Mouse (Mus musculus) neural tube, embryonic 12.5 days (tissue): ENCODE data around the gene Prx. TPM values are rescaled to one million over a fixed set of nuclear protein-coding genes. Genes with fewer than 3 reads are reported as not detected.
A peak's percentile ranks its signal among the peaks of the same experiment; 100 is the strongest.
"Not testable (repeated sequence)": the region's sequence is repeated elsewhere in the genome, so short reads cannot be mapped to it uniquely, and the experiment has no call there.

Source experiments
- ATAC-seq: fragments of 200-750 bp; cut with Nextera tagmentation; 2 replicates; pipeline ENCODE4 v1.8.0; 2017; ENCODE audit warnings: low read depth, mild to moderate bottlenecking, moderate TSS enrichment, moderate library complexity; ENCODE audit not compliant: low FRiP score
- H3K27ac ChIP-seq: fragments of 300-500 bp; sonication (generic); 2 replicates; pipeline ENCODE4 v1.5.1; 2016
- H3K27me3 ChIP-seq: fragments of 300-500 bp; sonication (generic); replicated peaks from 2 replicates; pipeline ENCODE4 v1.6.1; 2016; ENCODE audit warnings: mild to moderate bottlenecking
- H3K36me3 ChIP-seq: fragments of 300-500 bp; sonication (generic); 2 replicates; pipeline ENCODE4 v1.6.1; 2016; ENCODE audit warnings: mild to moderate bottlenecking
- H3K4me1 ChIP-seq: fragments of 300-500 bp; sonication (generic); 2 replicates; pipeline ENCODE4 v1.6.1; 2016
- H3K4me2 ChIP-seq: fragments of 300-500 bp; sonication (generic); replicated peaks from 2 replicates; pipeline ENCODE4 v1.6.1; 2016; ENCODE audit warnings: mild to moderate bottlenecking
- H3K4me3 ChIP-seq: fragments of 300-500 bp; sonication (generic); 2 replicates; pipeline ENCODE4 v1.5.1; 2016
- H3K9ac ChIP-seq: fragments of 300-500 bp; sonication (generic); 2 replicates; pipeline ENCODE4 v1.6.1; 2016; ENCODE audit warnings: mild to moderate bottlenecking
- H3K9me3 ChIP-seq: fragments of 300-500 bp; sonication (generic); 2 replicates; pipeline ENCODE4 v1.6.1; 2016; ENCODE audit warnings: mild to moderate bottlenecking
- whole genome bisulfite sequencing: fragments of 180-500 bp; shearing (Covaris S2); methylation state at CpG from one replicate; pipeline ENCODE4 v1.1.7; 2016; 5-methylcytosine and 5-hydroxymethylcytosine counted together
- polyA plus RNA-seq: library from polyadenylated mRNA; unstranded; fragments of >200 nt; fragmentation: Nextera tagmentation; extraction: Ambion mirVana; gene quantifications from 2 replicates; pipeline ENCODE4 v1.2.1, GENCODE M21; 2016

Prx gene
- polyA plus RNA-seq, 1 experiment from 2014 or later: 2.8 TPM

DNA sequence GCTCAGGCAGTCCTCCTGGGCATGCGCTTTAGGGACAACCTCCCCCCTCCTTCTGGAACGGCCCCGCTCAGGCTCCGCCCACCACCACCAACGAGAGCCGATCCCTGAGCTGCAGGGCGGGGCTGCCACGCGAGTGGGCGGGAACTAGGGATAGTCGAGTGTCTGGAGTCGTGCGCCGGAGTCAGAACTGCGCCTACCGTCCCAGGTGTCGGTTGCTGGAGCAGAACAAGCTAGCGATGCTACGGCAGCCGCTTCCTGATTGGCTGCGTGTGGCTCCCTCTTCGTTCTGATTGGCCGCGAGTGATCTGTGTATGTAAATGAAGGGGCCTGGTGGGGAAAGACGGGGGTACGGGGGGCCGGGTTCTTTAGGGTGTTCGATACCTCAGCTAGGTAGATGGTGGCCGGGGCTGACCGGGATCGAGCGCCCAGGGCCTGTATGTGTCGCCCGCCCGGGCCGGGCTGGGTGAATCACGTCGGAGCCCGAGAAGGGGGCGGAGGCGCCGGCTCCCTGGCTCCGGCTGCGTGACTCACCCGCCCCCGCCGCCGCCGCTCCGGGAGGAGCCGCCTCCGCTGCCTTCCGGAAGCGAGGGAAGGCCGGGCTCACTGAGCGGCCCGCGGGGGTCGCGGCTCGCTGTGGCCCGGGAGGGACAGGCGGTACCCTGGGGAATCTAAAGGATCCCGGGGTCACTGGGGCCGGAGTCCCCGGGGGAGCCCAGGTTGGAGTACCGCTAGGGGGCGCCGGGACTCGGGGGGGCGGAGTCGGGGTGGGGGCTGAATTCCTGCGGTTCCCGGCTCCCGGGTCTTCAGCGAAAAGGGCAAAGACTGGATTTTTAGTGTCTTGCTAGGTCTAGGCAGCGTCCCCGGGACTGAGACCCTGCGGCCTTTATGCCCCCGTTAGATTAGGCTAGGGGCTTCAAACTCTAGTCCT, 12.1 kb upstream of the Prx start, which contains the start of gene Sertad1:
TSS of gene Sertad1 (plus strand) at position 141 of the 928 bp plus-strand sequence.
- peak; percentile 96 for ATAC-seq
- H3K4me1 ChIP-seq: peaks cover 24% of the 10 kb centered on the region
- H3K36me3 ChIP-seq: no peaks in the 10 kb centered on the region
- H3K27ac ChIP-seq: peak within 1 kb of the TSS; percentile 85
- H3K4me2 ChIP-seq: peak within 1 kb of the TSS; percentile 63
- H3K9ac ChIP-seq: peak within 1 kb of the TSS; percentile 79
- no peaks in the 10 kb centered on the region for H3K27me3 ChIP-seq
- H3K4me3 ChIP-seq: peak within 1 kb of the TSS; percentile 77
- under 1% methylated on average over 80 of the region's 80 CpGs for WGBS
- no peaks in the 10 kb centered on the region for H3K9me3 ChIP-seq

GRCm38 (mm10) chr7:27487740-27488268, 11.3 kb upstream of the Prx start:
- Histone ChIP-seq H3K27me3 (no peaks in the 10 kb centered on the region), H3K4me3 (peak overlapping the region; percentile 77), H3K4me1 (peaks cover 24% of the 10 kb centered on the region), H3K4me2 (peak overlapping the region; percentile 63), H3K9me3 (no peaks in the 10 kb centered on the region), H3K36me3 (no peaks in the 10 kb centered on the region), H3K27ac (no peak overlapping the region), H3K9ac (peak overlapping the region; percentile 79)
- WGBS: under 1% methylated on average over 13 of the region's 13 CpGs
- peak; percentile 2; the same call in 1 of the 2 replicates for ATAC-seq

DNA sequence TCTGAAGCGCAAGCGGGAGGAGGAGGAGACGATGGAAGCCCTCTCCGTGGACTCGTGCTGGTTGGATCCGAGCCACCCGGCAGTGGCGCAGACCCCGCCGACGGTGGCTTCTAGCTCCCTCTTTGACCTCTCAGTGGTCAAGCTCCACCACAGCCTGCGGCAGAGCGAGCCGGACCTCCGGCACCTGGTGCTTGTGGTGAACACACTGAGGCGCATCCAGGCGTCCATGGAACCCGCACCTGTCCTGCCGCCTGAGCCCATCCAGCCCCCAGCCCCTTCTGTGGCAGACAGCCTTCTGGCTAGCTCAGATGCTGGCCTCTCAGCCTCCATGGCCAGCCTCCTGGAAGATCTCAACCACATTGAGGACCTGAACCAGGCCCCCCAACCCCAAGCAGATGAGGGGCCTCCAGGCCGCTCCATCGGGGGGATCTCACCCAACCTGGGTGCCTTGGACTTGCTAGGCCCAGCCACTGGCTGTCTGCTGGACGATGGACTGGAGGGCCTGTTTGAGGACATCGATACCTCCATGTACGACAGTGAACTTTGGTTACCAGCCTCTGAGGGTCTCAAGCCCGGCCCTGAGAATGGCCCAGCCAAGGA, 9.8 kb upstream of the Prx start:
- ATAC-seq: no peak
- H3K36me3 ChIP-seq: no peaks in the 10 kb centered on the region
- H3K27ac ChIP-seq: no peak overlapping the region
- 92% methylated on average over 25 of the region's 25 CpGs for WGBS
- no peak overlapping the region for H3K4me3 ChIP-seq
- no peaks in the 10 kb centered on the region for H3K9me3 ChIP-seq
- H3K4me2 ChIP-seq: no peak overlapping the region
- H3K9ac ChIP-seq: no peak overlapping the region
- no peaks in the 10 kb centered on the region for H3K27me3 ChIP-seq
- H3K4me1 ChIP-seq: peaks cover 24% of the 10 kb centered on the region

DNA sequence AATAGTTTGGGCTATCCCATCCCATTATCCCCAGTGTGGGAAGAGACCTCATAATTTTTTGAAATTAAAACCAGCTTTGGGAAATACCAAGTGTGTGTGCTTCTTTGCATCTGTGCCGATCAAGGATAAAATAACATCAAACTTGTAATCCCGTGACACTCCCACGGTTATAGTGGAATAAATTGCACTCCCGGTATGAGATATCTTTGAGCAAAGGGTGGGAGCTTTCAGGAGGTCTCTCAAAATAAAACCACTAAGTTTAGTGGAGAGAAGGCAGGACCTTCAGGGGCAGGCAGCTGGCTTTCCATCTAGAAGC, 8.9 kb upstream of the Prx start:
- peak overlapping the region; percentile 67 for H3K9ac ChIP-seq
- no peaks in the 10 kb centered on the region for H3K27me3 ChIP-seq
- H3K4me1 ChIP-seq: peaks cover 24% of the 10 kb centered on the region
- no peaks in the 10 kb centered on the region for H3K9me3 ChIP-seq
- H3K4me3 ChIP-seq: 0 out of 2 replicates have a peak overlapping the region, but pooled peaks have one; percentile 34
- H3K27ac ChIP-seq: no peak overlapping the region
- WGBS: 46% methylated on average over 4 of the region's 4 CpGs
- H3K36me3 ChIP-seq: no peaks in the 10 kb centered on the region
- ATAC-seq: no peak
- peak overlapping the region; percentile 67 for H3K4me2 ChIP-seq

- Histone ChIP-seq H3K4me3 (peak overlapping the region; percentile 34), H3K9ac (peak overlapping the region; percentile 67), H3K4me2 (peak overlapping the region; percentile 67), H3K27ac (peak overlapping the region; percentile 37; the same call in 1 of the 2 replicates), H3K36me3 (no peaks in the 10 kb centered on the region), H3K4me1 (peaks cover 24% of the 10 kb centered on the region), H3K9me3 (no peaks in the 10 kb centered on the region), H3K27me3 (no peaks in the 10 kb centered on the region)
- no peak for ATAC-seq
- 2% methylated on average over 32 of the region's 33 CpGs for WGBS
Observed at GRCm38 (mm10) chr7:27490543-27491329, 8.4 kb upstream of the Prx start.

GRCm38 (mm10) chr7:27491856-27492255, 7.3 kb upstream of the Prx start:
- H3K4me1 ChIP-seq: peaks cover 22% of the 10 kb centered on the region
- H3K9me3 ChIP-seq: no peaks in the 10 kb centered on the region
- ATAC-seq: no peak
- no peaks in the 10 kb centered on the region for H3K27me3 ChIP-seq
- no peak overlapping the region for H3K4me2 ChIP-seq
- H3K4me3 ChIP-seq: no peak overlapping the region
- H3K9ac ChIP-seq: no peak overlapping the region
- WGBS: 67% methylated on average over 7 of the region's 7 CpGs
- no peak overlapping the region for H3K27ac ChIP-seq
- no peaks in the 10 kb centered on the region for H3K36me3 ChIP-seq

DNA sequence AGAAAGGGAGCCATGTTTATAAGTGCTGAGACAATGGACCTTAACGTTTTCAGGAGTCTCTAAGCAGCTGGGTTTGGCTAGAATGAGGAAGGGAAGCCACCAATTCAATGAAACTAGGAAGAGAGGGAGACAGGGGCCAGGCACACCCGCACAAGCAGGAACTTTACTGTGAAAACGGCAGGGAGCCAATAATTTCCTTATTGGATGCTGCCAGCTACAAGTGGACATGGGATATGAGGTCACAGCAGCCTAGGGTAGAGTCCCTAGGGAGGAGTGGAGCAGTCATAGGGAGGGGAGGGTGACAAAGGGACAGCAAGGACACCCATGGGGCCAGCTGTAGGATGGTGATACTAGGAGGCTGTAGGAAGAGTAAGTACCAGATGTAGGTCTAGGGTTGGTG, 6.1 kb upstream of the Prx start:
- H3K4me3 ChIP-seq: no peak overlapping the region
- no peaks in the 10 kb centered on the region for H3K9me3 ChIP-seq
- H3K36me3 ChIP-seq: no peaks in the 10 kb centered on the region
- no peak for ATAC-seq
- no peaks in the 10 kb centered on the region for H3K27me3 ChIP-seq
- no peak overlapping the region for H3K27ac ChIP-seq
- 76% methylated on average over 3 of the region's 3 CpGs for WGBS
- H3K4me1 ChIP-seq: peaks cover 15% of the 10 kb centered on the region
- H3K9ac ChIP-seq: no peak overlapping the region
- no peak overlapping the region for H3K4me2 ChIP-seq

- peaks cover 11% of the 10 kb centered on the region for H3K4me1 ChIP-seq
- H3K4me3 ChIP-seq: no peak overlapping the region
- 84% methylated on average over 5 of the region's 5 CpGs for WGBS
Observed at GRCm38 (mm10) chr7:27493450-27493849, 5.7 kb upstream of the Prx start.

GRCm38 (mm10) chr7:27494659-27495367, 4.3 kb upstream of the Prx start:
- H3K4me1 ChIP-seq: peaks cover 11% of the 10 kb centered on the region
- not testable (repeated sequence) for H3K36me3 ChIP-seq, H3K4me3 ChIP-seq, H3K9me3 ChIP-seq, H3K27me3 ChIP-seq, H3K27ac ChIP-seq, ATAC-seq, H3K4me2 ChIP-seq, H3K9ac ChIP-seq
- WGBS: 83% methylated on average over 9 of the region's 9 CpGs

More at GRCm38 (mm10) chr7:27493450-27493849, 5.7 kb upstream of the Prx start:
- Histone ChIP-seq H3K9me3 (no peaks in the 10 kb centered on the region), H3K36me3 (no peaks in the 10 kb centered on the region), H3K4me2 (no peak overlapping the region), H3K9ac (no peak overlapping the region), H3K27me3 (no peaks in the 10 kb centered on the region), H3K27ac (no peak overlapping the region)
- no peak for ATAC-seq

DNA sequence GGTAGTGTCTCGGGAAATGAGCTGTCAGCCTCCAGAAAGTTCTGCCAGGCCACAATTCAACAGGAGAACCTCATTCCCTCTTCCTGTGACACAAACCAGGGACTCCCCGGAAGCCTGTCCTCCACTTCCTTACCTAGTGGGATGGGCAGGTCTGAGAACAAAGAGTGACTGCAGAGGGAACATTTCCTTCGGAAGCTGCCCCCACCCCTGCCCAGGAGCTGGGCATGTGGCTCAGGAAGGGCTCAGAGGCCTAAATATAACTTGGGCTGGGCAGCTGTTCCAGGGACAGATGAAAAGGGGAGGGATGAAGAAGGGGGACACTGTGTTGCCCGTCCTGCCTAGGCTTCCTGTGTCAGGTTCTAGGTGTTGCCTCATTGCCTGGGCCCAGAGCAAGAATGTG, 2.5 kb downstream of the Prx start:
- WGBS: 71% methylated on average over 4 of the region's 4 CpGs
- Histone ChIP-seq H3K9ac (no peak overlapping the region), H3K27me3 (no peaks in the 10 kb centered on the region), H3K4me2 (no peak overlapping the region), H3K36me3 (no peaks in the 10 kb centered on the region), H3K4me3 (no peak overlapping the region), H3K9me3 (no peaks in the 10 kb centered on the region), H3K4me1 (no peaks in the 10 kb centered on the region), H3K27ac (no peak overlapping the region)
- no peak for ATAC-seq

- H3K4me2 ChIP-seq: peak overlapping the region; percentile 70
- H3K4me3 ChIP-seq: 0 out of 2 replicates have a peak overlapping the region, but pooled peaks have one; percentile 49
- H3K36me3 ChIP-seq: no peaks in the 10 kb centered on the region
- peak; percentile 11; the same call in 1 of the 2 replicates for ATAC-seq
- 50% methylated on average over 9 of the region's 9 CpGs for WGBS
- H3K27ac ChIP-seq: no peak overlapping the region
- H3K4me1 ChIP-seq: peaks cover 6% of the 10 kb centered on the region
- 0 out of 2 replicates have a peak overlapping the region, but pooled peaks have one; percentile 13 for H3K9ac ChIP-seq
- no peaks in the 10 kb centered on the region for H3K9me3 ChIP-seq
- no peaks in the 10 kb centered on the region for H3K27me3 ChIP-seq
Observed at GRCm38 (mm10) chr7:27506765-27507370, 7.7 kb downstream of the Prx start.
